Mouse (Mus musculus) CH12.LX (cell line): ENCODE results near the gene Setmar. TPM values are rescaled to one million over a fixed set of nuclear protein-coding genes. Genes with fewer than 3 reads are reported as not detected.

ENCODE experiments used
- DNase-seq: peaks from one replicate; pipeline ENCODE4 v3.0.0-alpha.2; 2013; ENCODE audit errors: extremely low read depth
- H3K27ac ChIP-seq: 2 replicates; pipeline ENCODE4 v1.5.1; 2012; ENCODE audit warnings: low read depth, mild to moderate bottlenecking, control low read depth, moderate library complexity; ENCODE audit not compliant: insufficient read depth
- H3K27me3 ChIP-seq: replicated peaks from 2 replicates; pipeline ENCODE3; 2012; ENCODE audit warnings: inconsistent platforms
- H3K36me3 ChIP-seq, 2 experiments: replicated peaks in 1 of 2; 2 replicates each; pipeline versions ENCODE3 to v1.6.1; 2012; ENCODE audit warnings: inconsistent platforms in 1 of 2, low read length in 1 of 2, mild to moderate bottlenecking in 1 of 2, mixed read lengths in 1 of 2, moderate library complexity in 1 of 2; ENCODE audit not compliant: control insufficient read depth in 1 of 2, insufficient read depth in 1 of 2
- H3K4me1 ChIP-seq, 2 experiments: 2 replicates each; pipeline ENCODE4 v1.6.1; 2012; ENCODE audit warnings: inconsistent platforms in 1 of 2, moderate library complexity in 1 of 2; ENCODE audit not compliant: insufficient read depth in 2 of 2, control insufficient read depth in 1 of 2
- H3K4me2 ChIP-seq: 2 replicates; pipeline ENCODE4 v1.6.1; 2012; ENCODE audit warnings: low read depth, mild to moderate bottlenecking, control low read depth; ENCODE audit not compliant: poor library complexity, insufficient read depth, severe bottlenecking
- H3K4me3 ChIP-seq, 3 experiments: fragments of 150-350 bp in 1 of 3; sonication (generic) in 1 of 3; replicated peaks in 1 of 3; 2 replicates each; pipeline versions ENCODE3 to v1.5.1; 2011 to 2012; ENCODE audit warnings: low read depth in 2 of 3, low read length in 2 of 3, mild to moderate bottlenecking in 2 of 3, moderate library complexity in 2 of 3, control low read depth in 1 of 3, improper control_type of control experiment in 1 of 3, inconsistent platforms in 1 of 3, mixed read lengths in 1 of 3; ENCODE audit not compliant: poor library complexity in 1 of 3
- H3K79me2 ChIP-seq: replicated peaks from 2 replicates; pipeline ENCODE4 v1.6.1; 2012; ENCODE audit warnings: mild to moderate bottlenecking, moderate library complexity; ENCODE audit not compliant: control insufficient read depth, poor library complexity, insufficient read depth, severe bottlenecking; ENCODE audit errors: extremely low read depth
- H3K9ac ChIP-seq: 2 replicates; pipeline ENCODE4 v1.6.1; 2012; ENCODE audit warnings: low read depth, mild to moderate bottlenecking, control low read depth, moderate library complexity; ENCODE audit not compliant: insufficient read depth
- H3K9me3 ChIP-seq: replicated peaks from 2 replicates; pipeline ENCODE3; 2012; ENCODE audit warnings: low read length, inconsistent platforms, mixed read lengths
- BHLHE40 ChIP-seq: IDR thresholded peaks from 2 replicates; pipeline ENCODE4 v1.6.1; 2011; ENCODE audit warnings: mild to moderate bottlenecking, low read depth, low read length, improper control_type of control experiment
- CTCF ChIP-seq, 2 experiments: IDR thresholded peaks in 1 of 2; conservative IDR thresholded peaks in 1 of 2; 2 replicates each; pipeline ENCODE4 v1.5.1; 2011 to 2012; ENCODE audit warnings: low read depth in 2 of 2, low read length in 2 of 2, improper control_type of control experiment in 1 of 2, inconsistent platforms in 1 of 2, mild to moderate bottlenecking in 1 of 2, moderate library complexity in 1 of 2
- ELF1 ChIP-seq: IDR thresholded peaks from 2 replicates; pipeline ENCODE4 v1.6.1; 2014; ENCODE audit warnings: low read depth, mild to moderate bottlenecking, inconsistent platforms, low read length, improper control_type of control experiment
- EP300 ChIP-seq: IDR thresholded peaks from 2 replicates; pipeline ENCODE4 v1.6.1; 2011; ENCODE audit warnings: low read length, improper control_type of control experiment
- ETS1 ChIP-seq: conservative IDR thresholded peaks from 2 replicates; pipeline ENCODE4 v1.6.1; 2012; ENCODE audit warnings: low read depth, mild to moderate bottlenecking, inconsistent platforms, low read length, improper control_type of control experiment, moderate library complexity
- GABPA ChIP-seq: IDR thresholded peaks from 2 replicates; pipeline ENCODE4 v1.6.1; 2012; ENCODE audit warnings: low read depth, low read length, improper control_type of control experiment, inconsistent platforms; ENCODE audit not compliant: insufficient replicate concordance
- HCFC1 ChIP-seq: IDR thresholded peaks from 2 replicates; pipeline ENCODE4 v1.6.1; 2012; ENCODE audit warnings: low read depth, mild to moderate bottlenecking, inconsistent platforms, low read length, improper control_type of control experiment
- IRF4 ChIP-seq: IDR thresholded peaks from 2 replicates; pipeline ENCODE4 v1.6.1; 2014; ENCODE audit warnings: low read depth, mild to moderate bottlenecking, inconsistent platforms, low read length, improper control_type of control experiment
- JUN ChIP-seq: IDR thresholded peaks from 2 replicates; pipeline ENCODE4 v1.6.1; 2011; ENCODE audit warnings: low read depth, mild to moderate bottlenecking, low read length, improper control_type of control experiment, moderate library complexity; ENCODE audit not compliant: insufficient read depth
- MAZ ChIP-seq: IDR thresholded peaks from 2 replicates; pipeline ENCODE4 v1.6.1; 2012; ENCODE audit warnings: low read depth, mild to moderate bottlenecking, inconsistent platforms, low read length, improper control_type of control experiment, moderate library complexity
- MEF2A ChIP-seq: IDR thresholded peaks from 2 replicates; pipeline ENCODE4 v1.6.1; 2014; ENCODE audit warnings: low read depth, mild to moderate bottlenecking, inconsistent platforms, low read length, improper control_type of control experiment, borderline replicate concordance
- MXI1 ChIP-seq: IDR thresholded peaks from 2 replicates; pipeline ENCODE4 v1.6.1; 2011; ENCODE audit warnings: mild to moderate bottlenecking, low read depth, low read length, improper control_type of control experiment
- MYC ChIP-seq: IDR thresholded peaks from 2 replicates; pipeline ENCODE4 v1.6.1; 2011; ENCODE audit warnings: low read depth, mild to moderate bottlenecking, improper control_type of control experiment, low read length
- NELFE ChIP-seq: IDR thresholded peaks from 2 replicates; pipeline ENCODE4 v1.6.1; 2011; ENCODE audit warnings: low read depth, low read length, improper control_type of control experiment
- NRF1 ChIP-seq: IDR thresholded peaks from 2 replicates; pipeline ENCODE4 v1.6.1; 2014; ENCODE audit warnings: low read depth, mild to moderate bottlenecking, inconsistent platforms, low read length, improper control_type of control experiment, moderate library complexity
- PAX5 ChIP-seq: IDR thresholded peaks from 2 replicates; pipeline ENCODE4 v1.6.1; 2012; ENCODE audit warnings: low read length, inconsistent platforms, mixed read lengths
- POLR2A ChIP-seq: IDR thresholded peaks from 2 replicates; pipeline ENCODE4 v1.6.1; 2011; ENCODE audit warnings: low read depth, mild to moderate bottlenecking, improper control_type of control experiment, low read length
- RAD21 ChIP-seq: IDR thresholded peaks from 2 replicates; pipeline ENCODE4 v1.6.1; 2011; ENCODE audit warnings: low read depth, mild to moderate bottlenecking, low read length, improper control_type of control experiment, moderate library complexity
- SIN3A ChIP-seq: IDR thresholded peaks from 2 replicates; pipeline ENCODE4 v1.6.1; 2012; ENCODE audit warnings: low read length, improper control_type of control experiment, inconsistent platforms
- TCF12 ChIP-seq: IDR thresholded peaks from 2 replicates; pipeline ENCODE4 v1.6.1; 2014; ENCODE audit warnings: low read depth, mild to moderate bottlenecking, inconsistent platforms, low read length, improper control_type of control experiment
- ZC3H11A ChIP-seq: IDR thresholded peaks from 2 replicates; pipeline ENCODE4 v1.6.1; 2012; ENCODE audit warnings: low read depth, mild to moderate bottlenecking, inconsistent platforms, low read length, improper control_type of control experiment
- ZKSCAN1 ChIP-seq: IDR thresholded peaks from 2 replicates; pipeline ENCODE4 v1.6.1; 2012; ENCODE audit warnings: low read depth, inconsistent platforms, low read length, improper control_type of control experiment, borderline replicate concordance
- ZMIZ1 ChIP-seq: IDR thresholded peaks from 2 replicates; pipeline ENCODE4 v1.6.1; 2012; ENCODE audit warnings: low read depth, mild to moderate bottlenecking, inconsistent platforms, low read length, improper control_type of control experiment
- ZNF384 ChIP-seq: IDR thresholded peaks from 2 replicates; pipeline ENCODE4 v1.6.1; 2012; ENCODE audit warnings: low read depth, low read length, improper control_type of control experiment, inconsistent platforms
- dilution Hi-C: fragments of 300-500 bp; cut with MboI; formaldehyde crosslinking; loops from 2 replicates; pipeline ENCODE4 v1.14.3; 2020; ENCODE audit warnings: low sequenced_read_pairs; ENCODE audit not compliant: extremely low pct_unique_long_range_greater_than_20kb, extremely low pct_ligation_motif_present
- in situ Hi-C: fragments of 300-500 bp; cut with MboI; formaldehyde crosslinking; loops from 3 replicates; pipeline ENCODE4 v1.14.3; 2019; ENCODE audit warnings: low sequenced_read_pairs, low pct_ligation_motif_present, low pct_unique_long_range_greater_than_20kb, mixed read lengths
- polyA plus RNA-seq: library from polyadenylated mRNA; unstranded; fragments of >175 nt; gene quantifications from 2 replicates; pipeline ENCODE4 v1.2.1, GENCODE M21; 2012; ENCODE audit warnings: low read depth; ENCODE audit not compliant: insufficient read length
- total RNA-seq, 2 experiments: library from RNA; depleted of rRNA; stranded (reverse); fragments of 300-350 nt in 1 of 2; fragments of >200 nt in 1 of 2; gene quantifications; 2 replicates each; pipeline ENCODE4 v1.2.3; 2012 to 2014

The Setmar gene
- total and polyA plus RNA-seq, 3 experiments, result 1.2 to 3.5 (median 2.1) TPM

DNA sequence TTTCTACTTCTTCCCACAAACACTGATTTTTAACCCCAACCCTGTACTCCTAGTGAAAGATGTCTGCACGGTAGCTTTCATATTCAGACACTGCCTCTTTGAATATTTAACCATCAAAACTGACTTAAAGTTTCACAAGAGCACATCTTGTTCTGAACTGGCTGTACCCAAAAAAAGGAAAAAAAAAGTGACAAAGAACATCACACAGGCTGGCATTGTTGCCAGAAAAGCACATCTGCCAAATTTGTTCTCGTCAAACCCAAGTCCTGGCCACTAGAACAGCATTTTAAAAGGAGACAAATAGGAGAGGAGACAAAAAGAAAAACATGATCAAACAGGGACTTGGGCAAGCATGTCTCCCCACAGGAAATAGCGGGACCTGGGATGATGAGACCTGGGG is 28.6 kb downstream of the Setmar start:
- H3K9ac ChIP-seq, result no peak overlapping the region
- peaks cover under 1 to 2% of the 10 kb centered on the region in 2 experiments; a peak in 1 of 4 replicates for H3K4me1 ChIP-seq
- no peak overlapping the region for H3K27ac ChIP-seq
- TF ChIP-seq GABPA (no peak), HCFC1 (no peak), TCF12 (no peak), ELF1 (no peak), NRF1 (no peak)
- no peaks in the 10 kb centered on the region for H3K36me3 ChIP-seq
- no peak overlapping the region for H3K4me3 ChIP-seq
- dilution Hi-C loops (no loop called here), in situ Hi-C loops (no loop called here)
- H3K9me3 ChIP-seq, result no peaks in the 10 kb centered on the region
- no peak overlapping the region for H3K4me2 ChIP-seq
- DNase-seq, result no peak
- H3K27me3 ChIP-seq, result no peaks in the 10 kb centered on the region
- no peaks in the 10 kb centered on the region for H3K79me2 ChIP-seq

DNA sequence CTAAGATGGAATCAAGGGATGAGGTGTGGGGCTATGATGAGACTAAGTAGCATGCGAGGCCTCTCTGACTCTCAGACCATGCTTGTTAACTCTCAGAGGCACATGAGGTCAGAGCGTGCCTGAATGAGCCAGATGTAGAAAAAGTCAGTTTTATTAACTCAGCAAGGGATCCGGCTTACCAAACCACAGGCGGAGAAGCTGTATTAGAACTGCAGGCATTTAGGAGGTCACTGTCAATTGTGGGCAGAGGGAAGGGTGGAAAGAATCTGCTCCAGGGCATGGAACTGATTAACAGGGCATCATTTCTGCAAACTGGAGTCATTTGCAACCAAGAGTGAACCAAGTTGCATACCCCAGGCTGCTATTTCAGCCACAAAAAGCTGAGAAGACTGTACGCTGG is 30.6 kb downstream of the Setmar start:
- H3K27ac ChIP-seq, result no peak overlapping the region
- TF ChIP-seq CTCF (conservative IDR thresholded peaks at IDR 0.05 in 1 of 2, IDR thresholded peaks at IDR 0.05 in 1 of 2; ENCODE audit: low read depth in 2 of 2, low read length in 2 of 2) (no peak), SIN3A (no peak), ZMIZ1 (no peak), JUN (no peak), PAX5 (no peak), IRF4 (no peak), POLR2A (no peak), MEF2A (no peak)
- no peak overlapping the region for H3K4me2 ChIP-seq
- H3K27me3 ChIP-seq, result no peaks in the 10 kb centered on the region
- peaks cover 2 to 6% of the 10 kb centered on the region in 2 experiments; a peak in 2 of 4 replicates for H3K4me1 ChIP-seq
- H3K9ac ChIP-seq, result no peak overlapping the region
- H3K79me2 ChIP-seq, result no peaks in the 10 kb centered on the region
- no peaks in the 10 kb centered on the region for H3K36me3 ChIP-seq
- dilution Hi-C loops, result no loop called here
- no peaks in the 10 kb centered on the region for H3K9me3 ChIP-seq
- DNase-seq, result no peak
- no peak overlapping the region for H3K4me3 ChIP-seq
- in situ Hi-C loops, result no loop called here

DNA sequence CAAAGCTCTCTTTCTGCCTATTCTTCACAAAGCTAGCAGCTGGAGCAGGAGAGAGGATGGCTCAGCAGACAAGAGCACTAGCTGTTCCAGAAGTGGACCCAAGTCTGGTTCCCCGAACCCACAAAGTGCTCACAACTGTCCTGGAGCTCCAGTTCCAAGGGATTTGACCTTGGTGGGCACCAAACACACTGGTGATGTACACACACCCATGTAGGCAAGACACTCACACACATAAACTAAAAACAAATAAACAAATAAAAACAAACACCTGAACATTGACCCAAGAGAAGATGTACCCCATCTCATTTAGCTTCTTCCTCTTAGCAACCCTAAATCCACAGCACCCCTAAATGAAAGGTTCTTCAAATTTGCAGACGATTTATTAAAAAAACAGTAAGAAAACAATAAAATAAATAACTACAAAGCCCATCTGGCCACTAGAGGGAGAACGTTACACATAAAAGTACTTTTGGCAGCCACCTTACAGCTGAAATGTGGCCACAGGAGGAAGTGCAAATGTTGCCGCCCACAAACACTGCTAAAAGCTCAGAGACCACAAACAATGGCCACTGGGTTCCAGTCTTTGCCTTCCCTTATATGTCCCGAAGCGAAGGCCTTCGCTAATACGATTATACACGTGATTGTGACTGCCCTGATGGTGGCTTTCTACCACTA is 33.5 kb downstream of the Setmar start:
- Histone ChIP-seq H3K4me1 (peaks cover 2 to 10% of the 10 kb centered on the region in 2 experiments; a peak in 2 of 4 replicates), H3K4me3 (no peak overlapping the region), H3K27me3 (no peaks in the 10 kb centered on the region), H3K27ac (no peak overlapping the region), H3K9ac (peak overlapping the region; percentile 40), H3K36me3 (peaks cover 0 to 8% of the 10 kb centered on the region in 2 experiments), H3K4me2 (peak overlapping the region; percentile 55), H3K9me3 (no peaks in the 10 kb centered on the region), H3K79me2 (no peaks in the 10 kb centered on the region)
- dilution Hi-C loops (no loop called here), in situ Hi-C loops (no loop called here)
- peak; percentile 89 for DNase-seq
- TF ChIP-seq EP300, result no peak
- no peak for TF ChIP-seq NRF1
- TF ChIP-seq NELFE, result no peak
- no peak for TF ChIP-seq ETS1
- TF ChIP-seq MAZ, result no peak
- TF ChIP-seq CTCF (conservative IDR thresholded peaks at IDR 0.05 in 1 of 2, IDR thresholded peaks at IDR 0.05 in 1 of 2; ENCODE audit: low read depth in 2 of 2, low read length in 2 of 2), result peak; percentile 32 to 95; a peak in 3 of 4 replicates
- TF ChIP-seq RAD21, result peak; percentile 99
- no peak for TF ChIP-seq ZKSCAN1
- TF ChIP-seq BHLHE40, result peak; percentile 46; the same call in 1 of the 2 replicates
- TF ChIP-seq MYC, result peak; percentile 81
- peak; percentile 32; the same call in 1 of the 2 replicates for TF ChIP-seq MEF2A
- no peak for TF ChIP-seq MXI1
- peak; percentile 93 for TF ChIP-seq ZC3H11A
- no peak for TF ChIP-seq JUN
- peak; percentile 80 for TF ChIP-seq ZNF384
- no peak for TF ChIP-seq HCFC1
- TF ChIP-seq POLR2A, result no peak
